Mouse (Mus musculus): ENCODE data around the gene Wasf2. TPM values are rescaled to one million over a fixed set of nuclear protein-coding genes. Genes with fewer than 3 reads are reported as not detected.

The Wasf2 gene
- polyA plus RNA-seq, 1 experiment from 2014 or later = 23.9 TPM

- Histone ChIP-seq H3K9me3 (ENCODE audit: control insufficient read depth, low read length) (no peaks in the 10 kb centered on the region), H3K36me3 (replicated peaks; ENCODE audit: control insufficient read depth, insufficient read depth) (no peaks in the 10 kb centered on the region), H3K4me2 (replicated peaks) (no peak overlapping the region), H3K27ac (no peak overlapping the region), H3K9ac (no peak overlapping the region), H3K27me3 (ENCODE audit: control insufficient read depth, insufficient read depth, low read length) (no peaks in the 10 kb centered on the region), H3K4me3 (replicated peaks; ENCODE audit: low read length) (no peak overlapping the region), H3K4me1 (replicated peaks; ENCODE audit: control insufficient read depth, insufficient read depth, low read length) (0 out of 2 replicates have a peak, but pooled peaks cover under 1% of the 10 kb centered on the region)
- ATAC-seq (ENCODE audit: low FRiP score) (no peak), DNase-seq (ENCODE audit: low spot score) (no peak)
- WGBS = 76% methylated on average over 13 of the region's 13 CpGs
Measured at GRCm38 (mm10) chr4:133108481-133109334, 21.6 kb upstream of the Wasf2 start.

GRCm38 (mm10) chr4:133109335-133109801, 20.9 kb upstream of the Wasf2 start:
- Histone ChIP-seq H3K27me3 (ENCODE audit: control insufficient read depth, insufficient read depth, low read length) (no peaks in the 10 kb centered on the region), H3K4me2 (replicated peaks) (no peak overlapping the region), H3K27ac (no peak overlapping the region), H3K9ac (no peak overlapping the region), H3K4me3 (replicated peaks; ENCODE audit: low read length) (no peak overlapping the region), H3K9me3 (ENCODE audit: control insufficient read depth, low read length) (no peaks in the 10 kb centered on the region), H3K4me1 (replicated peaks; ENCODE audit: control insufficient read depth, insufficient read depth, low read length) (no peaks in the 10 kb centered on the region), H3K36me3 (replicated peaks; ENCODE audit: control insufficient read depth, insufficient read depth) (no peaks in the 10 kb centered on the region)
- DNase-seq (ENCODE audit: low spot score) = no peak
- no peak for ATAC-seq (ENCODE audit: low FRiP score)
- 76% methylated on average over 5 of the region's 5 CpGs for WGBS

GRCm38 (mm10) chr4:133112175-133112838, 18.0 kb upstream of the Wasf2 start:
- no peaks in the 10 kb centered on the region for H3K9me3 ChIP-seq (ENCODE audit: control insufficient read depth, low read length)
- no peak overlapping the region for H3K9ac ChIP-seq
- no peak overlapping the region for H3K27ac ChIP-seq
- DNase-seq (ENCODE audit: low spot score) = no peak
- H3K27me3 ChIP-seq (ENCODE audit: control insufficient read depth, insufficient read depth, low read length) = no peaks in the 10 kb centered on the region
- ATAC-seq (ENCODE audit: low FRiP score) = no peak
- H3K36me3 ChIP-seq (replicated peaks; ENCODE audit: control insufficient read depth, insufficient read depth) = no peaks in the 10 kb centered on the region
- no peak overlapping the region for H3K4me2 ChIP-seq (replicated peaks)
- H3K4me3 ChIP-seq (replicated peaks; ENCODE audit: low read length) = no peak overlapping the region
- H3K4me1 ChIP-seq (replicated peaks; ENCODE audit: control insufficient read depth, insufficient read depth, low read length) = peaks cover 10% of the 10 kb centered on the region; the same call in 1 of the 2 replicates
- 75% methylated on average over 13 of the region's 13 CpGs for WGBS

- Histone ChIP-seq H3K4me3 (replicated peaks; ENCODE audit: low read length) (no peak overlapping the region), H3K4me2 (replicated peaks) (no peak overlapping the region), H3K27me3 (ENCODE audit: control insufficient read depth, insufficient read depth, low read length) (no peaks in the 10 kb centered on the region), H3K9me3 (ENCODE audit: control insufficient read depth, low read length) (no peaks in the 10 kb centered on the region), H3K4me1 (replicated peaks; ENCODE audit: control insufficient read depth, insufficient read depth, low read length) (peaks cover 18% of the 10 kb centered on the region; the same call in 1 of the 2 replicates), H3K9ac (no peak overlapping the region), H3K36me3 (replicated peaks; ENCODE audit: control insufficient read depth, insufficient read depth) (no peaks in the 10 kb centered on the region), H3K27ac (no peak overlapping the region)
- ATAC-seq (ENCODE audit: low FRiP score) (no peak), DNase-seq (ENCODE audit: low spot score) (no peak)
- 56% methylated on average over 6 of the region's 6 CpGs for WGBS
Measured at GRCm38 (mm10) chr4:133113351-133113882, 16.9 kb upstream of the Wasf2 start.

GRCm38 (mm10) chr4:133114762-133115161, 15.5 kb upstream of the Wasf2 start:
- 87% methylated on average over 3 of the region's 3 CpGs for WGBS
- no peak overlapping the region for H3K4me2 ChIP-seq (replicated peaks)
- H3K36me3 ChIP-seq (replicated peaks; ENCODE audit: control insufficient read depth, insufficient read depth) = no peaks in the 10 kb centered on the region
- H3K9ac ChIP-seq = no peak overlapping the region
- DNase-seq (ENCODE audit: low spot score) (no peak), ATAC-seq (ENCODE audit: low FRiP score) (no peak)
- no peak overlapping the region for H3K4me3 ChIP-seq (replicated peaks; ENCODE audit: low read length)
- H3K9me3 ChIP-seq (ENCODE audit: control insufficient read depth, low read length) = no peaks in the 10 kb centered on the region
- H3K27me3 ChIP-seq (ENCODE audit: control insufficient read depth, insufficient read depth, low read length) = no peaks in the 10 kb centered on the region
- no peak overlapping the region for H3K27ac ChIP-seq
- peaks cover 18% of the 10 kb centered on the region; the same call in 1 of the 2 replicates for H3K4me1 ChIP-seq (replicated peaks; ENCODE audit: control insufficient read depth, insufficient read depth, low read length)

GRCm38 (mm10) chr4:133115721-133116429, 14.4 kb upstream of the Wasf2 start:
- H3K36me3 ChIP-seq (replicated peaks; ENCODE audit: control insufficient read depth, insufficient read depth) = no peaks in the 10 kb centered on the region
- H3K9ac ChIP-seq = no peak overlapping the region
- peak; percentile 46; the same call in 1 of the 2 replicates for ATAC-seq (ENCODE audit: low FRiP score)
- H3K27ac ChIP-seq = peak overlapping the region; percentile 49
- H3K9me3 ChIP-seq (ENCODE audit: control insufficient read depth, low read length) = no peaks in the 10 kb centered on the region
- H3K4me1 ChIP-seq (replicated peaks; ENCODE audit: control insufficient read depth, insufficient read depth, low read length) = peaks cover 18% of the 10 kb centered on the region; the same call in 1 of the 2 replicates
- H3K4me3 ChIP-seq (replicated peaks; ENCODE audit: low read length) = no peak overlapping the region
- DNase-seq (ENCODE audit: low spot score) = no peak
- no peak overlapping the region for H3K4me2 ChIP-seq (replicated peaks)
- no peaks in the 10 kb centered on the region for H3K27me3 ChIP-seq (ENCODE audit: control insufficient read depth, insufficient read depth, low read length)
- 62% methylated on average over 14 of the region's 14 CpGs for WGBS

GRCm38 (mm10) chr4:133116756-133117470, 13.4 kb upstream of the Wasf2 start:
- Histone ChIP-seq H3K27ac (peak overlapping the region; percentile 84), H3K4me1 (replicated peaks; ENCODE audit: control insufficient read depth, insufficient read depth, low read length) (peaks cover 18% of the 10 kb centered on the region; the same call in 1 of the 2 replicates), H3K4me2 (replicated peaks) (no peak overlapping the region), H3K4me3 (replicated peaks; ENCODE audit: low read length) (no peak overlapping the region), H3K9ac (0 out of 2 replicates have a peak overlapping the region, but pooled peaks have one; percentile 49), H3K27me3 (ENCODE audit: control insufficient read depth, insufficient read depth, low read length) (no peaks in the 10 kb centered on the region), H3K36me3 (replicated peaks; ENCODE audit: control insufficient read depth, insufficient read depth) (no peaks in the 10 kb centered on the region), H3K9me3 (ENCODE audit: control insufficient read depth, low read length) (no peaks in the 10 kb centered on the region)
- 75% methylated on average over 3 of the region's 3 CpGs for WGBS
- no peak for DNase-seq (ENCODE audit: low spot score)
- no peak for ATAC-seq (ENCODE audit: low FRiP score)

- H3K27me3 ChIP-seq (ENCODE audit: control insufficient read depth, insufficient read depth, low read length) = no peaks in the 10 kb centered on the region
- peak overlapping the region; percentile 84 for H3K27ac ChIP-seq
- ATAC-seq (ENCODE audit: low FRiP score) (peak; percentile 49; the same call in 1 of the 2 replicates), DNase-seq (ENCODE audit: low spot score) (no peak)
- no peak overlapping the region for H3K4me3 ChIP-seq (replicated peaks; ENCODE audit: low read length)
- WGBS = 31% methylated on average over 18 of the region's 18 CpGs
- peak overlapping the region; percentile 49 for H3K9ac ChIP-seq
- no peaks in the 10 kb centered on the region for H3K9me3 ChIP-seq (ENCODE audit: control insufficient read depth, low read length)
- peak overlapping the region; percentile 30; the same call in 1 of the 2 replicates for H3K4me2 ChIP-seq (replicated peaks)
- no peaks in the 10 kb centered on the region for H3K36me3 ChIP-seq (replicated peaks; ENCODE audit: control insufficient read depth, insufficient read depth)
- H3K4me1 ChIP-seq (replicated peaks; ENCODE audit: control insufficient read depth, insufficient read depth, low read length) = peaks cover 18% of the 10 kb centered on the region; the same call in 1 of the 2 replicates
Measured at GRCm38 (mm10) chr4:133117556-133118411, 12.5 kb upstream of the Wasf2 start.

Data from hindbrain, embryonic 14.5 days (tissue).